Mouse (Mus musculus): Measurements from ENCODE around the gene Wdr91. TPM values are rescaled to one million over a fixed set of nuclear protein-coding genes. Genes with fewer than 3 reads are reported as not detected.

Gene Wdr91
- polyA plus RNA-seq, 1 experiment: 12.9 TPM

DNA sequence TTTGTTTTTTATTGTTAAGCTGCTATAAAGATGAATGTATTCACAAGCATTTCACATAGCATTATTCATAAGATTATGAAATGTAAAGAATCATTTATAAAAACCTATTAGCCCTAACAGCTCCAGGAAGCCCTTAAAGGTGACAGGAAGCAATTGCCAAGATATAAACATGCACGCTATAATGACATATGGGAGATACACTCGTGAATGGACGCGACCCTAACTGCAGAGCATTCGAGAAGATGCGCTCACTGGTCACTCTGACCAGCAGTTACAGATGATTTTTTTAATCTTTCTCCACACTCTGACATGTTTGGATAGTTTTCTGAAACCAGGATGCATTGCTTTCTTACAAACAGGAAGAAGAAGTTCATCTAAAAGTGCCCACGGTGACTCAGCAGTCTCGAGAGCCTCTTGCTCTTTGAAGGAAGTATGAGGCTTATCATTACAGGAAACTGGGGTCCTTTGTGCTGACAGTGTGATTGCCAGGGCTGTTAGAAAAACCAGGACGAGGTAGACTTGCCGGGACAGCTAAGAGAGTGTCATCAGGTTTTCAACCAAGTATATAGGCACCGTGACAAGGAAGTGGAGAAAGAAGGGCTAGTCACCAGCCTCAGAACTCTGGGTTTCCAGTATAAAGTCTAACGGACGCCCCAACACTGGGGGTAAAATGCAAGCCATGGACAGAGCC, 41.3 kb downstream of the Wdr91 start:
- Histone ChIP-seq H3K4me3 (no peak overlapping the region), H3K79me2 (ENCODE audit: control insufficient read depth, insufficient read depth) (no peaks in the 10 kb centered on the region), H3K4me2 (ENCODE audit: low read depth) (no peak overlapping the region), H3ac (ENCODE audit: control insufficient read depth, insufficient read length) (no peak overlapping the region), H3K27me3 (ENCODE audit: control insufficient read depth, insufficient read depth, insufficient read length) (no peaks in the 10 kb centered on the region), H3K36me3 (ENCODE audit: control insufficient read depth, insufficient read depth) (peaks cover 3% of the 10 kb centered on the region)
- TF ChIP-seq CEBPB (IDR thresholded peaks at IDR 0.05; ENCODE audit: insufficient read depth, poor library complexity, severe bottlenecking) (no peak), MAX (IDR thresholded peaks at IDR 0.05; ENCODE audit: low read depth) (no peak), E2F4 (IDR thresholded peaks at IDR 0.05; ENCODE audit: insufficient read depth) (no peak), MYOD1 (IDR thresholded peaks at IDR 0.05; ENCODE audit: control insufficient read depth in 1 of 3, insufficient read length in 2 of 3, low read depth in 2 of 3) (no peak), POLR2AphosphoS2 (IDR thresholded peaks at IDR 0.05; ENCODE audit: insufficient read length, low read depth) (no peak), REST (IDR thresholded peaks at IDR 0.05; ENCODE audit: insufficient read depth, insufficient read length) (no peak), USF1 (IDR thresholded peaks at IDR 0.05; ENCODE audit: low read depth) (no peak), TCF12 (IDR thresholded peaks at IDR 0.05; ENCODE audit: insufficient read depth, poor library complexity, severe bottlenecking) (no peak), POLR2A (IDR thresholded peaks at IDR 0.05; ENCODE audit: insufficient read length, low read depth) (no peak), TCF3 (IDR thresholded peaks at IDR 0.05; ENCODE audit: insufficient read length, low read depth) (no peak), SRF (IDR thresholded peaks at IDR 0.05; ENCODE audit: control insufficient read depth, insufficient read length, low read depth) (no peak)

DNA sequence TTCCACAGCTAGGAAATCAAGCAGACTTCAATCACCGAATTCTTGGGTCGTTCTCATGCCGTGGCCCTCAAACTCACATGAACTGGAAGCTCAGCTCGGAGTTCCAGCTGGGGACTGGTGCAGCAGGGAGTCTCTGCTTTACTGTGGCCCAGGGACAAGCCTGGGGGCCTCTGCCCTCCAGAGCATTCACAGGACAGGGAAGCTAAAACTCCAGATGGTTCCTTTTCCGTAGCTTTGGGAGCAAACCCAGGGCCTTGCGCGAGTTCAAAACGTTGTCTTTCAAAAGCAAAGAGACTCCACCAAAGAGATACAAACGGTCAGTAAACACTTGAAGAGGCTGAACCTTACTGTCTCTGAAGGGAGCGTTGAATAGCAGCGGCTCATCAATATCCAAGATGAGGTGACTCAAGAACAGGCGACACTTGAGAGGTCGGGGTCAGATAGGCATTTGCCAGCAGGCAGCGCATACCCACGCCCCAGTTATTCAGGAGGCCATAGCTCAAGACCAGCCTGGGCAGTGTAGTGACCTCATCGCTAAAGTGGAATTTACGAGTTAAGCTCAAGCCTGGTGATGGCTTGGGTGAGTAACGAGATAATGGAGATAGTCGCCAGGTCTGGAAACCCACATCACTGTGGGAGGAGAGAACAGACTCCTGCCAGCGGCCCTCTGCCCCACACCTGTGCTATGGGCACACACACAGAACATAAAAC, 42.0 kb downstream of the Wdr91 start:
- H3K4me3 ChIP-seq: no peak overlapping the region
- no peaks in the 10 kb centered on the region for H3K27me3 ChIP-seq (ENCODE audit: control insufficient read depth, insufficient read depth, insufficient read length)
- TF ChIP-seq MYOD1 (IDR thresholded peaks at IDR 0.05; ENCODE audit: control insufficient read depth in 1 of 3, insufficient read length in 2 of 3, low read depth in 2 of 3) (peak in 1 of 3 experiments; percentile 39), SRF (IDR thresholded peaks at IDR 0.05; ENCODE audit: control insufficient read depth, insufficient read length, low read depth) (no peak), MYOG (IDR thresholded peaks at IDR 0.05; ENCODE audit: control insufficient read depth in 1 of 3, insufficient read depth in 1 of 3, insufficient read length in 2 of 3, low read depth in 2 of 3) (peak in 1 of 3 experiments; percentile 24)
- H3ac ChIP-seq (ENCODE audit: control insufficient read depth, insufficient read length): no peak overlapping the region
- H3K36me3 ChIP-seq (ENCODE audit: control insufficient read depth, insufficient read depth): peaks cover 3% of the 10 kb centered on the region
- peak overlapping the region; percentile 30 for H3K4me2 ChIP-seq (ENCODE audit: low read depth)
- no peaks in the 10 kb centered on the region for H3K79me2 ChIP-seq (ENCODE audit: control insufficient read depth, insufficient read depth)

DNA sequence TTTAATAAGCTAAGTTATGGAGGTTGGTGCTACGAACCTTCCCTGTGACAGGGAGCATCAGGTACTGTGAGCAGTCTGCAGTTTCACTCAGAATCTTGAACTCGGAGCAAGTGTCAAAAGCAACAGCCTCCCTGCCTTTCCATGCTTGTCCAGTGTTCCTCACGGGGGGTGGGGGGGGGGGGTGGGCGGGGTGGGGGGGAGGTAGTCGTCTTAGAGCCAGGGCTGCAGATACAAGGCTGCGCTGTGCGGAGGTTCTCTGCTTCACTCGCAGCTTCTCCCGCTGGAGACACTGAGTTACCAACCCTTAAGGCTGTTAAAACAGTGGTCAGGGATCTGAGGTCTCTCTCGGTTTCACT, 42.7 kb downstream of the Wdr91 start:
- H3K79me2 ChIP-seq (ENCODE audit: control insufficient read depth, insufficient read depth): no peaks in the 10 kb centered on the region
- H3K27me3 ChIP-seq (ENCODE audit: control insufficient read depth, insufficient read depth, insufficient read length): no peaks in the 10 kb centered on the region
- H3K4me3 ChIP-seq: no peak overlapping the region
- TF ChIP-seq SRF (IDR thresholded peaks at IDR 0.05; ENCODE audit: control insufficient read depth, insufficient read length, low read depth) (no peak), REST (IDR thresholded peaks at IDR 0.05; ENCODE audit: insufficient read depth, insufficient read length) (no peak)
- peaks cover under 1% of the 10 kb centered on the region for H3K36me3 ChIP-seq (ENCODE audit: control insufficient read depth, insufficient read depth)
- no peak overlapping the region for H3ac ChIP-seq (ENCODE audit: control insufficient read depth, insufficient read length)
- H3K4me2 ChIP-seq (ENCODE audit: low read depth): peak overlapping the region; percentile 30

DNA sequence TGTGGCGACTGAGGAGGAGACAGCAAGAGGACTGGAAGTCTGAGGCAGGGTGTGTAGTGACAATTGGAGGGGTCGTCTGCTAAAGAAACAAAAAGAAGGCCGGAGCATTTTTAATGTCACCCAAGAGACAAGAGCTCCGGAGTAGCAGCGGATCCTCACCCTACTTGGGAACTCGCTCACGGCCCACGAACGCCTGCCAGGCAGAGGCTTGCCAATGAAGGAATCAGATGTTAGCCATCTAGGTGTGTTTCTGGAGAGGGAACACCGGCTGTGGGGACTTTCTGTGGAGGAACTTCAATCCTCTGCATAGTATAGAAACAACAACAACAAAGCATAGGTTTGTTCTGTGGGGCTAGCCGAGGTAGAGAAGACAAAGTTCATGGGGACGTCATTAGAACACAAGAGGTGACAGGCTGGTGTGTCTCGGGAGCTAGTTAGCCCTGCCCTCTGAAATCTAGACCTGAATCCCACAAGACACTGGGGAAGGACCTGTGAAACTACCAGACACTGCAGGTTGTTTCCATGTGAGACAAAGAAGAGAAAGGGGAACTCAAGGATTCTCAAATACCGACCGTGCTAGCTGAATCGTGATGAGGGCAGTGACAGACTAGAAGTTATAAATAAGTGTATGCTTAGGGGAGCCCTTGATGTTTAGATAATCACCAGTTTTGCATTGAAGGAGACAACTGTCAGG, 43.2 kb downstream of the Wdr91 start:
- Histone ChIP-seq H3ac (ENCODE audit: control insufficient read depth, insufficient read length) (no peak overlapping the region), H3K36me3 (ENCODE audit: control insufficient read depth, insufficient read depth) (no peaks in the 10 kb centered on the region), H3K4me3 (peak overlapping the region; percentile 7), H3K4me2 (ENCODE audit: low read depth) (peak overlapping the region; percentile 47), H3K27me3 (ENCODE audit: control insufficient read depth, insufficient read depth, insufficient read length) (no peaks in the 10 kb centered on the region), H3K79me2 (ENCODE audit: control insufficient read depth, insufficient read depth) (no peaks in the 10 kb centered on the region)
- no peak for TF ChIP-seq POLR2A (IDR thresholded peaks at IDR 0.05; ENCODE audit: insufficient read length, low read depth)
- TF ChIP-seq TCF12 (IDR thresholded peaks at IDR 0.05; ENCODE audit: insufficient read depth, poor library complexity, severe bottlenecking): no peak

DNA sequence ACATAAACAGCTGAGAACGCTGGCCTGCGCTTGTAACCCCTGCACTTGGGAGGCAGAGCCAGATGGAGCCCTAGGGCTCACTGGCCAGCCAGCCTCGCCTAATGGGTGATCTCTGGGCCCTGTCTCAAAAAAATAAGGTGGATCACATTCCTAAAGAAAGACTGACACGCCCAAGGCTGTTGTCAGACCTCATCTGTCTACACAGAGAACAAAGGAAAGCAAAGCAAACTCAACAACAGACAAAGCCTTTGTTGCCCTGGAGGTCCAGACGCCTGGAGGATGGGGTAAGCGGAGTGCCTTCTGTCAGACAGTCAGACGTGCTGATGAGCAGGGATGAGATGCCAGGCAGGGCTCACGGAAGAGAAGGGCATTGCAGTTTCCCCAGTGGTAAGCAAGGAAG, 43.9 kb downstream of the Wdr91 start:
- peak overlapping the region; percentile 47 for H3K4me2 ChIP-seq (ENCODE audit: low read depth)
- H3ac ChIP-seq (ENCODE audit: control insufficient read depth, insufficient read length): no peak overlapping the region
- peak overlapping the region; percentile 7 for H3K4me3 ChIP-seq
- H3K79me2 ChIP-seq (ENCODE audit: control insufficient read depth, insufficient read depth): no peaks in the 10 kb centered on the region
- H3K36me3 ChIP-seq (ENCODE audit: control insufficient read depth, insufficient read depth): no peaks in the 10 kb centered on the region
- no peak for TF ChIP-seq POLR2A (IDR thresholded peaks at IDR 0.05; ENCODE audit: insufficient read length, low read depth)
- TF ChIP-seq MYOD1 (IDR thresholded peaks at IDR 0.05; ENCODE audit: control insufficient read depth in 1 of 3, insufficient read length in 2 of 3, low read depth in 2 of 3): peak in 1 of 3 experiments; percentile 52
- TF ChIP-seq MYOG (IDR thresholded peaks at IDR 0.05; ENCODE audit: control insufficient read depth in 1 of 3, insufficient read depth in 1 of 3, insufficient read length in 2 of 3, low read depth in 2 of 3): peak in 2 of 3 experiments; percentile 17 to 23
- H3K27me3 ChIP-seq (ENCODE audit: control insufficient read depth, insufficient read depth, insufficient read length): no peaks in the 10 kb centered on the region

Measured in myocyte (in vitro differentiated cells).